Mouse (Mus musculus) cerebellum, adult 2 months (tissue): ENCODE data around the gene Brms1. TPM values are rescaled to one million over a fixed set of nuclear protein-coding genes. Genes with fewer than 3 reads are reported as not detected.

Source experiments
- DNase-seq, 2 experiments: peaks; one replicate each; pipeline ENCODE4 v3.0.0; 2021
- H3K27ac ChIP-seq: fragments of 200-500 bp; 2 replicates; pipeline ENCODE4 v1.5.1; 2012; ENCODE audit warnings: low read length, control low read depth, inconsistent platforms; ENCODE audit not compliant: insufficient read depth
- H3K27me3 ChIP-seq: fragments of 200-500 bp; 2 replicates; pipeline ENCODE4 v1.6.1; 2012; ENCODE audit warnings: inconsistent platforms, mild to moderate bottlenecking, low read length, moderate library complexity; ENCODE audit not compliant: control insufficient read depth, insufficient read depth
- H3K4me1 ChIP-seq: fragments of 200-500 bp; 2 replicates; pipeline ENCODE4 v1.6.1; 2011; ENCODE audit warnings: low read length; ENCODE audit not compliant: control insufficient read depth, insufficient read depth
- H3K4me3 ChIP-seq: fragments of 200-500 bp; replicated peaks from 2 replicates; pipeline ENCODE3; 2011; ENCODE audit warnings: mild to moderate bottlenecking, low read depth, low read length, control low read depth; ENCODE audit not compliant: insufficient read depth
- CTCF ChIP-seq: fragments of 200-500 bp; IDR thresholded peaks from 2 replicates; pipeline ENCODE4 v1.5.1; 2011; ENCODE audit warnings: low read depth, mild to moderate bottlenecking, control low read depth, low read length, moderate library complexity, borderline replicate concordance; ENCODE audit not compliant: insufficient read depth
- POLR2A ChIP-seq: fragments of 200-500 bp; IDR thresholded peaks from 2 replicates; pipeline ENCODE4 v1.6.1; 2011; ENCODE audit warnings: low read length, control low read depth, borderline replicate concordance; ENCODE audit not compliant: insufficient read depth
- WGBS: fragments of 180-500 bp; shearing (Covaris S2); methylation state at CpG from one replicate; pipeline ENCODE4 v1.1.7; 2018; 5-methylcytosine and 5-hydroxymethylcytosine counted together
- polyA plus RNA-seq: library from polyadenylated mRNA; depleted of rRNA; stranded (reverse); fragments of >200 nt; gene quantifications from 2 replicates; pipeline ENCODE4 v1.2.3, GENCODE M21; 2012

The Brms1 gene
- polyA plus RNA-seq, 1 experiment, result 20.8 TPM

GRCm38 (mm10) chr19:5052853-5053252 is 11.7 kb downstream of the Brms1 start:
- DNase-seq, result peak; percentile 72 to 73
- H3K4me1 ChIP-seq, result peaks cover 39% of the 10 kb centered on the region
- peak overlapping the region; percentile 39 for H3K27ac ChIP-seq
- 19% methylated on average over 17 of the region's 17 CpGs for WGBS
- no peak for TF ChIP-seq POLR2A
- no peak for TF ChIP-seq CTCF
- no peaks in the 10 kb centered on the region for H3K27me3 ChIP-seq
- H3K4me3 ChIP-seq, result peak overlapping the region; percentile 35

- 36% methylated on average over 9 of the region's 9 CpGs for WGBS
- peak; percentile 69 to 70 for DNase-seq
- H3K4me1 ChIP-seq, result peaks cover 34% of the 10 kb centered on the region
- H3K27me3 ChIP-seq, result no peaks in the 10 kb centered on the region
- TF ChIP-seq POLR2A (no peak), CTCF (peak; percentile 60)
- H3K4me3 ChIP-seq, result no peak overlapping the region
- no peak overlapping the region for H3K27ac ChIP-seq
These were observed 12.8 kb downstream of the Brms1 start for GRCm38 (mm10) chr19:5053909-5054308.

GRCm38 (mm10) chr19:5056251-5056650 is 15.1 kb downstream of the Brms1 start:
- peak; percentile 58 for TF ChIP-seq CTCF
- TF ChIP-seq POLR2A, result no peak
- Histone ChIP-seq H3K27me3 (no peaks in the 10 kb centered on the region), H3K27ac (no peak overlapping the region), H3K4me3 (no peak overlapping the region), H3K4me1 (peaks cover 21% of the 10 kb centered on the region)
- WGBS, result 25% methylated on average over 6 of the region's 6 CpGs
- DNase-seq, result no peak

- no peaks in the 10 kb centered on the region for H3K27me3 ChIP-seq
- TF ChIP-seq POLR2A (no peak), CTCF (no peak)
- 43% methylated on average over 16 of the region's 16 CpGs for WGBS
- H3K27ac ChIP-seq, result no peak overlapping the region
- no peak for DNase-seq
- H3K4me3 ChIP-seq, result no peak overlapping the region
- peaks cover 6% of the 10 kb centered on the region for H3K4me1 ChIP-seq
These were observed 17.0 kb downstream of the Brms1 start for GRCm38 (mm10) chr19:5057876-5058775.

- Histone ChIP-seq H3K4me1 (no peaks in the 10 kb centered on the region), H3K4me3 (no peak overlapping the region), H3K27ac (no peak overlapping the region), H3K27me3 (no peaks in the 10 kb centered on the region)
- WGBS, result 32% methylated on average over 10 of the region's 10 CpGs
- TF ChIP-seq POLR2A (no peak), CTCF (no peak)
- no peak for DNase-seq
These were observed 17.9 kb downstream of the Brms1 start for GRCm38 (mm10) chr19:5058801-5059771.

GRCm38 (mm10) chr19:5060365-5061330 is 19.5 kb downstream of the Brms1 start:
- 47% methylated on average over 5 of the region's 5 CpGs for WGBS
- no peaks in the 10 kb centered on the region for H3K4me1 ChIP-seq
- H3K27ac ChIP-seq, result no peak overlapping the region
- no peak for DNase-seq
- H3K27me3 ChIP-seq, result no peaks in the 10 kb centered on the region
- H3K4me3 ChIP-seq, result no peak overlapping the region
- TF ChIP-seq CTCF (no peak), POLR2A (no peak)

- H3K4me3 ChIP-seq, result no peak overlapping the region
- WGBS, result 84% methylated on average over 5 of the region's 5 CpGs
These were observed 20.9 kb downstream of the Brms1 start for GRCm38 (mm10) chr19:5062041-5062440.

More at GRCm38 (mm10) chr19:5062041-5062440, 20.9 kb downstream of the Brms1 start:
- no peak for DNase-seq
- TF ChIP-seq POLR2A (no peak), CTCF (no peak)
- H3K27me3 ChIP-seq, result no peaks in the 10 kb centered on the region
- H3K4me1 ChIP-seq, result no peaks in the 10 kb centered on the region
- H3K27ac ChIP-seq, result no peak overlapping the region
